Mouse (Mus musculus): ENCODE measurements around the gene Pdzd3. TPM values are rescaled to one million over a fixed set of nuclear protein-coding genes. Genes with fewer than 3 reads are reported as not detected.
A peak's percentile ranks its signal among the peaks of the same experiment; 100 is the strongest.

Gene Pdzd3
- polyA plus RNA-seq, 1 experiment = 0.02 TPM

GRCm38 (mm10) chr9:44287401-44288075 lies 36.3 kb upstream of the Pdzd3 start:
- H3K27me3 ChIP-seq (ENCODE audit: control insufficient read depth, insufficient read depth, insufficient read length) = no peaks in the 10 kb centered on the region
- no peaks in the 10 kb centered on the region for H3K79me2 ChIP-seq (ENCODE audit: control insufficient read depth, insufficient read depth)
- no peak overlapping the region for H3K4me2 ChIP-seq (ENCODE audit: low read depth)
- TF ChIP-seq E2F4 (IDR thresholded peaks at IDR 0.05; ENCODE audit: insufficient read depth) (no peak), POLR2AphosphoS2 (IDR thresholded peaks at IDR 0.05; ENCODE audit: insufficient read length, low read depth) (peak; percentile 19)
- H3K36me3 ChIP-seq (ENCODE audit: control insufficient read depth, insufficient read depth) = peaks cover 24% of the 10 kb centered on the region
- H3K4me3 ChIP-seq = no peak overlapping the region
- H3ac ChIP-seq (ENCODE audit: control insufficient read depth, insufficient read length) = no peak overlapping the region

GRCm38 (mm10) chr9:44287003-44287400 lies 35.7 kb upstream of the Pdzd3 start:
- no peak overlapping the region for H3ac ChIP-seq (ENCODE audit: control insufficient read depth, insufficient read length)
- no peak overlapping the region for H3K4me3 ChIP-seq
- H3K27me3 ChIP-seq (ENCODE audit: control insufficient read depth, insufficient read depth, insufficient read length) = no peaks in the 10 kb centered on the region
- no peak overlapping the region for H3K4me2 ChIP-seq (ENCODE audit: low read depth)
- H3K36me3 ChIP-seq (ENCODE audit: control insufficient read depth, insufficient read depth) = peaks cover 19% of the 10 kb centered on the region
- no peaks in the 10 kb centered on the region for H3K79me2 ChIP-seq (ENCODE audit: control insufficient read depth, insufficient read depth)
- TF ChIP-seq E2F4 (IDR thresholded peaks at IDR 0.05; ENCODE audit: insufficient read depth) (no peak), CEBPB (IDR thresholded peaks at IDR 0.05; ENCODE audit: insufficient read depth, poor library complexity, severe bottlenecking) (no peak), TCF12 (IDR thresholded peaks at IDR 0.05; ENCODE audit: insufficient read depth, poor library complexity, severe bottlenecking) (no peak), USF1 (IDR thresholded peaks at IDR 0.05; ENCODE audit: low read depth) (no peak), POLR2A (IDR thresholded peaks at IDR 0.05; ENCODE audit: insufficient read length, low read depth) (no peak), MYOG (IDR thresholded peaks at IDR 0.05; ENCODE audit: control insufficient read depth in 1 of 3, insufficient read depth in 1 of 3, insufficient read length in 2 of 3, low read depth in 2 of 3) (no peak), SRF (IDR thresholded peaks at IDR 0.05; ENCODE audit: control insufficient read depth, insufficient read length, low read depth) (no peak), POLR2AphosphoS2 (IDR thresholded peaks at IDR 0.05; ENCODE audit: insufficient read length, low read depth) (no peak), MYOD1 (IDR thresholded peaks at IDR 0.05; ENCODE audit: control insufficient read depth in 1 of 3, insufficient read length in 2 of 3, low read depth in 2 of 3) (no peak), REST (IDR thresholded peaks at IDR 0.05; ENCODE audit: insufficient read depth, insufficient read length) (no peak), TCF3 (IDR thresholded peaks at IDR 0.05; ENCODE audit: insufficient read length, low read depth) (no peak)

- no peak overlapping the region for H3K4me2 ChIP-seq (ENCODE audit: low read depth)
Measured at GRCm38 (mm10) chr9:44286256-44286850, 35.1 kb upstream of the Pdzd3 start.

GRCm38 (mm10) chr9:44283183-44283582 lies 31.9 kb upstream of the Pdzd3 start:
- H3K4me2 ChIP-seq (ENCODE audit: low read depth) = no peak overlapping the region
- H3K36me3 ChIP-seq (ENCODE audit: control insufficient read depth, insufficient read depth) = no peaks in the 10 kb centered on the region
- H3ac ChIP-seq (ENCODE audit: control insufficient read depth, insufficient read length) = no peak overlapping the region
- no peak overlapping the region for H3K4me3 ChIP-seq
- no peaks in the 10 kb centered on the region for H3K27me3 ChIP-seq (ENCODE audit: control insufficient read depth, insufficient read depth, insufficient read length)
- no peak for TF ChIP-seq TCF12 (IDR thresholded peaks at IDR 0.05; ENCODE audit: insufficient read depth, poor library complexity, severe bottlenecking)
- TF ChIP-seq POLR2A (IDR thresholded peaks at IDR 0.05; ENCODE audit: insufficient read length, low read depth) = no peak
- TF ChIP-seq MYOD1 (IDR thresholded peaks at IDR 0.05; ENCODE audit: control insufficient read depth in 1 of 3, insufficient read length in 2 of 3, low read depth in 2 of 3) = no peak
- no peak for TF ChIP-seq MYOG (IDR thresholded peaks at IDR 0.05; ENCODE audit: control insufficient read depth in 1 of 3, insufficient read depth in 1 of 3, insufficient read length in 2 of 3, low read depth in 2 of 3)
- no peak for TF ChIP-seq USF1 (IDR thresholded peaks at IDR 0.05; ENCODE audit: low read depth)
- TF ChIP-seq MAX (IDR thresholded peaks at IDR 0.05; ENCODE audit: low read depth) = no peak
- TF ChIP-seq SRF (IDR thresholded peaks at IDR 0.05; ENCODE audit: control insufficient read depth, insufficient read length, low read depth) = no peak
- TF ChIP-seq TCF3 (IDR thresholded peaks at IDR 0.05; ENCODE audit: insufficient read length, low read depth) = no peak
- TF ChIP-seq CEBPB (IDR thresholded peaks at IDR 0.05; ENCODE audit: insufficient read depth, poor library complexity, severe bottlenecking) = no peak
- no peak for TF ChIP-seq POLR2AphosphoS2 (IDR thresholded peaks at IDR 0.05; ENCODE audit: insufficient read length, low read depth)
- no peak for TF ChIP-seq E2F4 (IDR thresholded peaks at IDR 0.05; ENCODE audit: insufficient read depth)
- no peak for TF ChIP-seq REST (IDR thresholded peaks at IDR 0.05; ENCODE audit: insufficient read depth, insufficient read length)
- no peaks in the 10 kb centered on the region for H3K79me2 ChIP-seq (ENCODE audit: control insufficient read depth, insufficient read depth)

More at GRCm38 (mm10) chr9:44286256-44286850, 35.1 kb upstream of the Pdzd3 start:
- Histone ChIP-seq H3K79me2 (ENCODE audit: control insufficient read depth, insufficient read depth) (no peaks in the 10 kb centered on the region), H3K36me3 (ENCODE audit: control insufficient read depth, insufficient read depth) (peaks cover 14% of the 10 kb centered on the region), H3K27me3 (ENCODE audit: control insufficient read depth, insufficient read depth, insufficient read length) (no peaks in the 10 kb centered on the region), H3K4me3 (no peak overlapping the region), H3ac (ENCODE audit: control insufficient read depth, insufficient read length) (no peak overlapping the region)
- TF ChIP-seq MAX (IDR thresholded peaks at IDR 0.05; ENCODE audit: low read depth) = no peak
- no peak for TF ChIP-seq TCF12 (IDR thresholded peaks at IDR 0.05; ENCODE audit: insufficient read depth, poor library complexity, severe bottlenecking)
- TF ChIP-seq E2F4 (IDR thresholded peaks at IDR 0.05; ENCODE audit: insufficient read depth) = no peak
- TF ChIP-seq MYOD1 (IDR thresholded peaks at IDR 0.05; ENCODE audit: control insufficient read depth in 1 of 3, insufficient read length in 2 of 3, low read depth in 2 of 3) = no peak
- no peak for TF ChIP-seq POLR2A (IDR thresholded peaks at IDR 0.05; ENCODE audit: insufficient read length, low read depth)
- no peak for TF ChIP-seq CEBPB (IDR thresholded peaks at IDR 0.05; ENCODE audit: insufficient read depth, poor library complexity, severe bottlenecking)
- TF ChIP-seq POLR2AphosphoS2 (IDR thresholded peaks at IDR 0.05; ENCODE audit: insufficient read length, low read depth) = no peak
- no peak for TF ChIP-seq REST (IDR thresholded peaks at IDR 0.05; ENCODE audit: insufficient read depth, insufficient read length)
- TF ChIP-seq SRF (IDR thresholded peaks at IDR 0.05; ENCODE audit: control insufficient read depth, insufficient read length, low read depth) = no peak
- TF ChIP-seq MYOG (IDR thresholded peaks at IDR 0.05; ENCODE audit: control insufficient read depth in 1 of 3, insufficient read depth in 1 of 3, insufficient read length in 2 of 3, low read depth in 2 of 3) = no peak
- no peak for TF ChIP-seq TCF3 (IDR thresholded peaks at IDR 0.05; ENCODE audit: insufficient read length, low read depth)
- TF ChIP-seq USF1 (IDR thresholded peaks at IDR 0.05; ENCODE audit: low read depth) = no peak

Measured in myocyte (in vitro differentiated cells).